Comparison of ENCODE assay signal across 21 mouse cellular contexts in the genomic region with DNA sequence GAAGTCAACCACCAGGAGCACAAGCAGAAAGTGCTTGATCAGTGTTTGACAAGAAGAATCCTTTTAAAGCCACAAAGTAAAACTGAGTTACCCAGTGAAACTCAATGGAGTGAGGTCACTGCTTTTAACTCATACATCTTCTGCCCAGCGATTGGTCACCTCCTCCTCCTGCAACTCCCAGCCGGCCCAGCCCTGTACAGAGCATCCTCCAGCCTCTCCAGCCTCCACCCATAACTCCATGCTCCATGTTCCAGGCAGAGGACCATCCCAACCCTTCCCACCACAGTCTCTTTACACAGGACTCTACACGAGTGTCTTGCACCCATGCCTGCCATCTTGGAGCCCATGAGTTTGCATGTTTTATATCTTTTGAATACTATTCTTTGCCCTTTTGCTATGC. TPM values are rescaled to one million over a fixed set of nuclear protein-coding genes. Genes with fewer than 3 reads are reported as not detected.
A peak's percentile ranks its signal among the peaks of the same experiment; 100 is the strongest.
DNase-seq lines count a peak whose midpoint lies in the region; ATAC-seq lines count a peak whose summit lies in the region.
"Had no signal": no experiment of that assay in that cellular context is flagged by ENCODE, and none has a peak within 500 bp of the region (broad histone marks: within the 10 kb centered on the region; RNA-seq: fewer than 3 reads in every experiment).

No protein-coding gene starts in this region.

- peaks cover 22% of the 10 kb centered on the region for H3K4me1 ChIP-seq in heart, embryonic 10.5 days
- H3K4me1 ChIP-seq in heart, embryonic 12.5 days (replicated peaks) = peaks cover 15% of the 10 kb centered on the region
- H3K4me1 ChIP-seq in kidney, embryonic 16.5 days (ENCODE audit: insufficient read depth, low read length) = peaks cover 3% of the 10 kb centered on the region; the same call in 1 of the 2 replicates
- peaks cover 15% of the 10 kb centered on the region; the same call in 1 of the 2 replicates for H3K4me1 ChIP-seq in kidney, embryonic 15.5 days
- peaks cover 3% of the 10 kb centered on the region for H3K4me1 ChIP-seq in lung, embryonic 15.5 days

- H3K4me3 ChIP-seq in heart, embryonic 10.5 days = no peak overlapping the region
- H3K4me3 ChIP-seq in heart, embryonic 12.5 days = no peak overlapping the region
- no peak overlapping the region for H3K4me3 ChIP-seq in kidney, embryonic 16.5 days (ENCODE audit: low read length)
- H3K4me3 ChIP-seq in kidney, embryonic 15.5 days (replicated peaks) = no peak overlapping the region
- no peak overlapping the region for H3K4me3 ChIP-seq in lung, embryonic 15.5 days

- 86% methylated on average over 3 of the region's 3 CpGs for WGBS in heart, embryonic 10.5 days
- 80% methylated on average over 3 of the region's 3 CpGs for WGBS in heart, embryonic 12.5 days
- WGBS in kidney, embryonic 16.5 days = 81% methylated on average over 3 of the region's 3 CpGs
- WGBS in kidney, embryonic 15.5 days = 83% methylated on average over 3 of the region's 3 CpGs
- 81% methylated on average over 3 of the region's 3 CpGs for WGBS in lung, embryonic 15.5 days

- no peaks in the 10 kb centered on the region for H3K9me3 ChIP-seq in heart, embryonic 10.5 days
- no peaks in the 10 kb centered on the region for H3K9me3 ChIP-seq in heart, embryonic 12.5 days (replicated peaks)
- H3K9me3 ChIP-seq in kidney, embryonic 16.5 days (ENCODE audit: low read length) = no peaks in the 10 kb centered on the region
- H3K9me3 ChIP-seq in kidney, embryonic 15.5 days (replicated peaks) = no peaks in the 10 kb centered on the region
- no peaks in the 10 kb centered on the region for H3K9me3 ChIP-seq in lung, embryonic 15.5 days
- H3K9me3 ChIP-seq: G1E had no signal

- no peaks in the 10 kb centered on the region for H3K27me3 ChIP-seq in heart, embryonic 10.5 days (ENCODE audit: insufficient read depth, poor library complexity, severe bottlenecking)
- no peaks in the 10 kb centered on the region for H3K27me3 ChIP-seq in heart, embryonic 12.5 days (replicated peaks)
- H3K27me3 ChIP-seq in kidney, embryonic 16.5 days (ENCODE audit: insufficient read depth, low read length) = no peaks in the 10 kb centered on the region
- no peaks in the 10 kb centered on the region for H3K27me3 ChIP-seq in kidney, embryonic 15.5 days
- H3K27me3 ChIP-seq in lung, embryonic 15.5 days = no peaks in the 10 kb centered on the region
- H3K27me3 ChIP-seq: CH12.LX had no signal

- no peak overlapping the region for H3K27ac ChIP-seq in heart, embryonic 10.5 days
- H3K27ac ChIP-seq in heart, embryonic 12.5 days (ENCODE audit: poor library complexity, severe bottlenecking) = no peak overlapping the region
- H3K27ac ChIP-seq in kidney, embryonic 16.5 days (ENCODE audit: low read length) = no peak overlapping the region
- no peak overlapping the region for H3K27ac ChIP-seq in kidney, embryonic 15.5 days
- H3K27ac ChIP-seq in lung, embryonic 15.5 days = no peak overlapping the region

- DNase-seq in heart, embryonic 10.5 days (ENCODE audit: low spot score) = peak; percentile 72
- no peak for DNase-seq in lung, postnatal 36 days
- DNase-seq: adrenal gland, adult 2 months; adrenal gland, adult 8-10 months; adrenal gland, postnatal 10 days; adrenal gland, postnatal 14 days; adrenal gland, postnatal 25 days; adrenal gland, postnatal 36 days; B cell, adult 2 months; cerebellum, adult 11 months; cerebellum, adult 11-12 months; cerebellum, adult 18-20 months had no signal

- H3K36me3 ChIP-seq in heart, embryonic 10.5 days = no peaks in the 10 kb centered on the region
- H3K36me3 ChIP-seq in heart, embryonic 12.5 days = no peaks in the 10 kb centered on the region
- H3K36me3 ChIP-seq in kidney, embryonic 16.5 days (ENCODE audit: insufficient read depth, low read length) = no peaks in the 10 kb centered on the region
- H3K36me3 ChIP-seq in kidney, embryonic 15.5 days = no peaks in the 10 kb centered on the region
- H3K36me3 ChIP-seq in lung, embryonic 15.5 days = no peaks in the 10 kb centered on the region
- H3K36me3 ChIP-seq: G1E had no signal

- H3K4me2 ChIP-seq in heart, embryonic 12.5 days = no peak overlapping the region
- no peak overlapping the region for H3K4me2 ChIP-seq in kidney, embryonic 16.5 days (replicated peaks; ENCODE audit: low read depth, low read length)
- no peak overlapping the region for H3K4me2 ChIP-seq in kidney, embryonic 15.5 days
- no peak overlapping the region for H3K4me2 ChIP-seq in lung, embryonic 15.5 days

- no peak for ATAC-seq in heart, embryonic 12.5 days (ENCODE audit: insufficient number of reproducible peaks, low FRiP score)
- peak; percentile 37; the same call in 1 of the 2 replicates for ATAC-seq in kidney, embryonic 16.5 days (ENCODE audit: low FRiP score, low TSS enrichment)
- no peak for ATAC-seq in kidney, embryonic 15.5 days (replicated peaks; ENCODE audit: low FRiP score)
- ATAC-seq in lung, embryonic 15.5 days (ENCODE audit: borderline replicate concordance, extremely low read depth, low FRiP score, low TSS enrichment) = 0 out of 2 replicates have a peak, but pooled peaks have one; percentile 52
- ATAC-seq: Patski had no signal

- no peak overlapping the region for H3K9ac ChIP-seq in heart, embryonic 12.5 days
- no peak overlapping the region for H3K9ac ChIP-seq in kidney, embryonic 16.5 days (replicated peaks; ENCODE audit: low read length)
- H3K9ac ChIP-seq in kidney, embryonic 15.5 days = no peak overlapping the region
- no peak overlapping the region for H3K9ac ChIP-seq in lung, embryonic 15.5 days

RNA-seq across cellular contexts. Expression of gene Ttc30a1, which starts 32.9 kb away (rescaled TPM):
- polyA plus RNA-seq in heart, embryonic 10.5 days (2016; fragmentation: Nextera tagmentation; extraction: Ambion mirVana) = 7.0 and 7.4 TPM in 2 replicates
- 6.1 and 6.7 TPM in 2 replicates for polyA plus RNA-seq in heart, embryonic 12.5 days (2016; fragmentation: Nextera tagmentation; extraction: Ambion mirVana)
- 9.6 and 10.5 TPM in 2 replicates for polyA plus RNA-seq in kidney, embryonic 16.5 days (2015; fragmentation: Nextera tagmentation; extraction: Ambion mirVana)
- 8.2 and 9.2 TPM in 2 replicates for polyA plus RNA-seq in kidney, embryonic 15.5 days (2015; fragmentation: Nextera tagmentation; extraction: Ambion mirVana)
- 9.4 and 9.5 TPM in 2 replicates for polyA plus RNA-seq in lung, embryonic 15.5 days (2015; fragmentation: Nextera tagmentation; extraction: Ambion mirVana)
- polyA plus RNA-seq: G1E had no signal

RNA-seq across cellular contexts. Expression of gene Ttc30a2, which starts 36.7 kb away (rescaled TPM):
- 0.60 and 0.64 TPM in 2 replicates for polyA plus RNA-seq in heart, embryonic 10.5 days (2016; fragmentation: Nextera tagmentation; extraction: Ambion mirVana)
- 0.72 and 1.5 TPM in 2 replicates for polyA plus RNA-seq in heart, embryonic 12.5 days (2016; fragmentation: Nextera tagmentation; extraction: Ambion mirVana)
- polyA plus RNA-seq in kidney, embryonic 16.5 days (2015; fragmentation: Nextera tagmentation; extraction: Ambion mirVana) = 0.53 and 0.64 TPM in 2 replicates
- 0.47 and 0.98 TPM in 2 replicates for polyA plus RNA-seq in kidney, embryonic 15.5 days (2015; fragmentation: Nextera tagmentation; extraction: Ambion mirVana)
- polyA plus RNA-seq in lung, embryonic 15.5 days (2015; fragmentation: Nextera tagmentation; extraction: Ambion mirVana) = 0.50 and 0.75 TPM in 2 replicates
- polyA plus RNA-seq: activated CD4-positive, CD25-positive, alpha-beta regulatory T cell, adult 4 months; CD4-positive, CD25-positive, alpha-beta regulatory T cell, adult 4 months; G1E had no signal

Comparison
In these comparisons a context has a peak if more than half of its experiments do, and no peak if none do; other contexts are left out.
1. ATAC-seq: peak in kidney, embryonic 16.5 days (single experiment) and lung, embryonic 15.5 days (single experiment); none in heart, embryonic 12.5 days (single experiment) and kidney, embryonic 15.5 days (single experiment).